ENCODE assay signal across 8 mouse cellular contexts in genomic region chr15:102025136-102025872, GRCm38 (mm10). TPM values are rescaled to one million over a fixed set of nuclear protein-coding genes. Genes with fewer than 3 reads are reported as not detected.
A peak's percentile ranks its signal among the peaks of the same experiment; 100 is the strongest.
DNase-seq lines count a peak whose midpoint lies in the region; ATAC-seq and TF ChIP-seq lines count a peak whose summit lies in the region.

No protein-coding gene starts in this region.

- peaks cover 7% of the 10 kb centered on the region for H3K4me1 ChIP-seq in lung, adult 2 months (ENCODE audit: control insufficient read depth, insufficient read depth, low read length)
- 0 out of 2 replicates have a peak, but pooled peaks cover 6% of the 10 kb centered on the region for H3K4me1 ChIP-seq in forebrain, embryonic 16.5 days (replicated peaks; ENCODE audit: control insufficient read depth, insufficient read depth, low read length)
- peaks cover 28% of the 10 kb centered on the region for H3K4me1 ChIP-seq in limb, embryonic 13.5 days

- peak; percentile 19 for DNase-seq in lung, adult 2 months
- no peak for DNase-seq in lung, postnatal 36 days
- peak; percentile 57 for DNase-seq in retina, postnatal 1 day
- DNase-seq in cerebellum, postnatal 36 days = no peak

- no peak for ATAC-seq in forebrain, embryonic 16.5 days
- peak; percentile 41 for ATAC-seq in limb, embryonic 13.5 days (ENCODE audit: low FRiP score, low read depth)
- ATAC-seq in inflammation-experienced regulatory T-cells, adult 6 months = no peak
- ATAC-seq in megakaryocyte-erythroid progenitor cell, adult 5-6 weeks (replicated peaks; ENCODE audit: low FRiP score, low TSS enrichment, poor library complexity, severe bottlenecking) = no peak

- H3K27ac ChIP-seq in forebrain, embryonic 16.5 days (ENCODE audit: low read length) = no peak overlapping the region
- no peak overlapping the region for H3K27ac ChIP-seq in limb, embryonic 13.5 days

- no peak for TF ChIP-seq POLR2A in lung, adult 2 months (IDR thresholded peaks at IDR 0.05; ENCODE audit: borderline replicate concordance, extremely low read depth, low read depth, low read length)

- H3K27me3 ChIP-seq in forebrain, embryonic 16.5 days (replicated peaks; ENCODE audit: control insufficient read depth, insufficient read depth, low read length) = peaks cover 14% of the 10 kb centered on the region; the same call in 1 of the 2 replicates
- peaks cover 66% of the 10 kb centered on the region for H3K27me3 ChIP-seq in limb, embryonic 13.5 days

- H3K4me3 ChIP-seq in lung, adult 2 months (replicated peaks; ENCODE audit: extremely low read depth, low read depth, low read length) = peak overlapping the region; percentile 23
- no peak overlapping the region for H3K4me3 ChIP-seq in forebrain, embryonic 16.5 days (replicated peaks; ENCODE audit: low read length)
- no peak overlapping the region for H3K4me3 ChIP-seq in limb, embryonic 13.5 days

- no peak overlapping the region; the same call in 1 of the 2 replicates for H3K9ac ChIP-seq in forebrain, embryonic 16.5 days (replicated peaks; ENCODE audit: low read depth, low read length)
- peak overlapping the region; percentile 53 for H3K9ac ChIP-seq in limb, embryonic 13.5 days

- peak overlapping the region; percentile 10; the same call in 1 of the 2 replicates for H3K4me2 ChIP-seq in forebrain, embryonic 16.5 days (ENCODE audit: low read length)
- peak overlapping the region; percentile 46 for H3K4me2 ChIP-seq in limb, embryonic 13.5 days (replicated peaks)

- no peaks in the 10 kb centered on the region for H3K9me3 ChIP-seq in forebrain, embryonic 16.5 days (ENCODE audit: control insufficient read depth, low read length)
- no peaks in the 10 kb centered on the region for H3K9me3 ChIP-seq in limb, embryonic 13.5 days

- H3K36me3 ChIP-seq in forebrain, embryonic 16.5 days (ENCODE audit: control insufficient read depth, insufficient read depth) = no peaks in the 10 kb centered on the region
- H3K36me3 ChIP-seq in limb, embryonic 13.5 days = no peaks in the 10 kb centered on the region

- no peak for TF ChIP-seq CTCF in lung, adult 2 months (IDR thresholded peaks at IDR 0.05; ENCODE audit: insufficient read depth, low read length)

- WGBS in lung, adult 2 months = 18% methylated on average over 22 of the region's 22 CpGs
- 6% methylated on average over 22 of the region's 22 CpGs for WGBS in forebrain, embryonic 16.5 days
- 6% methylated on average over 22 of the region's 22 CpGs for WGBS in limb, embryonic 13.5 days

RNA-seq across cellular contexts. Expression of gene Krt18, which starts 2.7 kb away (rescaled TPM):
- polyA plus RNA-seq in lung, adult 2 months (2012; rRNA removed) = 62.6 and 63.8 TPM in 2 replicates
- 4.4 TPM in 2 replicates for polyA plus RNA-seq in forebrain, embryonic 16.5 days (2015; fragmentation: Nextera tagmentation; extraction: Ambion mirVana)
- 20.9 and 21.2 TPM in 2 replicates for polyA plus RNA-seq in limb, embryonic 13.5 days (2015; fragmentation: Nextera tagmentation; extraction: Ambion mirVana)
- 1 to 10 TPM in 2 of 3 experiments, under 1 TPM in 1; 0.41 to 1.2 (median 1.2) TPM for polyA plus RNA-seq in inflammation-experienced regulatory T-cells, adult 6 months (2017; shearing (Covaris generic))
- 8.3 TPM in 1 of 2 replicates, not detected in the other for total RNA-seq in megakaryocyte-erythroid progenitor cell, adult 5-6 weeks (2014; fragmentation: Nextera tagmentation)
- total RNA-seq in megakaryocyte-erythroid progenitor cell, adult 5-6 weeks (2017) = 7.2 and 11.5 TPM in 2 replicates

RNA-seq across cellular contexts. Expression of gene Krt8, which starts 21.0 kb away (rescaled TPM):
- 128 and 147 TPM in 2 replicates for polyA plus RNA-seq in lung, adult 2 months (2012; rRNA removed)
- 2.4 and 3.7 TPM in 2 replicates for polyA plus RNA-seq in forebrain, embryonic 16.5 days (2015; fragmentation: Nextera tagmentation; extraction: Ambion mirVana)
- polyA plus RNA-seq in limb, embryonic 13.5 days (2015; fragmentation: Nextera tagmentation; extraction: Ambion mirVana) = 7.3 and 7.8 TPM in 2 replicates
- polyA plus RNA-seq in inflammation-experienced regulatory T-cells, adult 6 months (2017; shearing (Covaris generic)) = under 1 TPM in 1 of 3 experiments, not detected in 2; 0.23 TPM
- total RNA-seq in megakaryocyte-erythroid progenitor cell, adult 5-6 weeks (2014; fragmentation: Nextera tagmentation) = 0.17 and 1.5 TPM in 2 replicates
- total RNA-seq in megakaryocyte-erythroid progenitor cell, adult 5-6 weeks (2017) = 0.27 TPM in 1 of 2 replicates, not detected in the other

RNA-seq across cellular contexts. Expression of gene Eif4b, which starts 48.3 kb away (rescaled TPM):
- 47.3 and 87.1 TPM in 2 replicates for polyA plus RNA-seq in lung, adult 2 months (2012; rRNA removed)
- polyA plus RNA-seq in forebrain, embryonic 16.5 days (2015; fragmentation: Nextera tagmentation; extraction: Ambion mirVana) = 109 and 117 TPM in 2 replicates
- 118 and 120 TPM in 2 replicates for polyA plus RNA-seq in limb, embryonic 13.5 days (2015; fragmentation: Nextera tagmentation; extraction: Ambion mirVana)
- polyA plus RNA-seq in inflammation-experienced regulatory T-cells, adult 6 months (2017; shearing (Covaris generic)) = 100 to 1,000 TPM in 2 of 3 experiments, 10 to 100 TPM in 1; 90.5 to 131 (median 129) TPM
- total RNA-seq in megakaryocyte-erythroid progenitor cell, adult 5-6 weeks (2014; fragmentation: Nextera tagmentation) = 328 and 355 TPM in 2 replicates
- total RNA-seq in megakaryocyte-erythroid progenitor cell, adult 5-6 weeks (2017) = 527 and 549 TPM in 2 replicates

Comparison
In these comparisons a context has a peak if more than half of its experiments do, and no peak if none do; other contexts are left out.
1. DNase-seq: peak in lung, adult 2 months (single experiment) and retina, postnatal 1 day (single experiment); none in lung, postnatal 36 days (single experiment) and cerebellum, postnatal 36 days (0 of 2).
2. RNA of gene Krt8, which starts 21.0 kb away (polyA plus RNA-seq): 128 to 147 TPM in lung, adult 2 months; 7.3 to 7.8 TPM in limb, embryonic 13.5 days, 2.4 to 3.7 TPM in forebrain, embryonic 16.5 days and 0.23 TPM in inflammation-experienced regulatory T-cells, adult 6 months; every median in the first group is over 10 times any median in the second.